Mouse (Mus musculus): ENCODE data around the gene Lrrc31.
"Not testable (repeated sequence)": the region's sequence is repeated elsewhere in the genome, so short reads cannot be mapped to it uniquely, and the experiment has no call there.

Lrrc31 gene

DNA sequence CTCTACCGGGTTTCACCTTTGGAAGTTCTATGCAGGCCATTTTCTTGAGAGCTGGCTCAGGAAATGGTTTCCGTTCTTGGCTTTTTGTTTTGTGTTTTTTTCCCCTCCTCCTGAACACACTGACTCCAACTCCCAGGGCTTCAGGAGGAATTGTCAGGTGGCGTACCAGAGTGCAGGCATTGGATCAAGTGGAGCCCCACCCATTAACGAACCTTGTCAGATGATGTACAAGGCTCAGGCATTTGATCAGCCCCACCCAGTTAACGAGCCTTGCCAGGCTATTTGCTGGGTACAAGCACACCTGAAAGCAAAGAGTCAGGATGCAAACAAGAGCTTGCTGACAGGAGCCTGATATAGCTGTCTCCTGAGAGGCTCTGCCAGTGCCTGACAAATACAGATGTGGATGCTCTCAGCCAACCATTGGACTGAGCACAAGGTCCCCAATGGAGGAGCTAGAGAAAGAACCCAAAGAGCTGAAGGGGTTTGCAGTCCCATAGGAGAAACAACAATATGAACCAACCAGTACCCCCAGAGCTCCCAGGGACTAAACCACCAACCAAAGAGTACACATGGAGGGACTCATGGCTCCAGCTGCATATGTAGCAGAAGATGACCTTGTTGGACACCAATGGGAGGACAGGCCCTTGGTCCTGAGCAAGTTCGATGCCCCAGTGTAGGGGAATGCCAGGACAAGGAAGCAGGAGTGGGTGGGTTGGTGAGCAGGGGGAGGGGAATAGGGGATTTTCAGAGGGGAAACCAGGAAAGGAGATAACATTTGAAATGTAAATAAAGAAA lies at the start of gene Lrrc31:
Gene Lrrc31, minus strand, starts transcription at position 133 of the 795 bp plus-strand sequence.
- DNase-seq = not testable (repeated sequence)

DNA sequence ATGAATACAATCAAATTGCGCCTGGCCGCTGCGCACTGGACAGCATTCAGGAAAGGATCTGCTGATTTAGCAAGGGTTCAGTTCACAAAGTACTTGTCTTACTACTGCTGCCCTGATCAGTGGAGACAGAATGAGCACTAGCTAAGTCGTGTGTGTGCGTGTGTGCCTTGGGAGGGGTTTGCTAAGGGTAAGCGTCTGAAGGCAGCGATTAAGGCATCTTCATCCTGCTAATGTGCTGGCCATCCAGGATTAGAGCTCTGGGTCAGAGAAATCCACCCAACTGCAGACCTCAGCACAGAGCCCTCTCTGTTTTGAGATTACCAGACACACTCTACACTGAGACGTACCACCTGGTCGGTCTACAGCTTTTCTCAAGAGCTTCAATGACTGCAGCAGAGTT lies 48.7 kb upstream of the Lrrc31 start:
- DNase-seq = no peak

DNA sequence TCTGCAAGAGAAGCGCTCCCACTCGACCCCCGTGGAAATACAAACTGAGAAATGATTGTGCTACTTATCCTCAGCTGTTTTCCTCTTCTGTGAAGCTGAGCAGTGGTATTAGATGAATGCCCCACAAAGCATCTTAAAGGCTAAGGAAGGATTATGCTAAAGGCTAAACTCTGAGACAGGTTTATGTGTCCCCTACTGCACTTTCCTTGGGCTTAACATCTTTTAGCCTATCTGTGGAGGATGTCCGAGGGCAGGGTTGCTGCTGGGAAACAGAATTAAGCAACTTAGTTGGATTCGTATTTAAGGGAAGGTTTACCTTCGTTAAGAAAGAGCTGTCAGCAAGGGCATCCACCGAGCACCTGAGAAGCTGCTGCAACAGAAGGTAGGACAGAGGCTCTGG lies 46.4 kb upstream of the Lrrc31 start, which contains the start of gene Samd7:
Gene Samd7, plus strand, starts transcription at position 288 of the 400 bp plus-strand sequence.
- no peak for DNase-seq

GRCm38 (mm10) chr3:30742891-30743290 lies 43.2 kb upstream of the Lrrc31 start:
- DNase-seq = no peak

- peak; percentile 84 to 87 for DNase-seq
These were observed 41.7 kb upstream of the Lrrc31 start for GRCm38 (mm10) chr3:30741306-30741705.

DNA sequence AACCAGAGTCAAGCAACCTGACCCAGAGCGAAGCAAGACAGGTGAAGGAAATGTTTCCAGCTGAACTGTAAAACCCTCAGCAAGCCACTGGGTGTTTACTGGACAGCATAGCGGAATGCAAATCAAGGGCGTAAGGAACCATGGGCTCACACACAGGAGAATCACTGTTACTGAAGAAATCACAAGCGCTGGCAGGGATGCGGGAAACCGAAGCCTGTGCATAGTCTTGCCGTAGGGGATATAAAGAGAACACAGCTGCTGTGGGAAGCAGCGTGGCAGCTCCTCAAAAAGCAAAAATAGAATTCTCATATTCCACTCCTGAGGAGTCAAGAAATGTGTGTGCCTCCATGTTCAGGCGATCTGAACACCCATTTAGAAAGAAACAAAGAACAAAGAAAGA lies 37.2 kb upstream of the Lrrc31 start:
- DNase-seq = peak; percentile 24 to 25

GRCm38 (mm10) chr3:30729046-30729445 lies 29.4 kb upstream of the Lrrc31 start:
- no peak for DNase-seq

- no peak for DNase-seq
These were observed 27.6 kb upstream of the Lrrc31 start for GRCm38 (mm10) chr3:30727209-30727608.

DNA sequence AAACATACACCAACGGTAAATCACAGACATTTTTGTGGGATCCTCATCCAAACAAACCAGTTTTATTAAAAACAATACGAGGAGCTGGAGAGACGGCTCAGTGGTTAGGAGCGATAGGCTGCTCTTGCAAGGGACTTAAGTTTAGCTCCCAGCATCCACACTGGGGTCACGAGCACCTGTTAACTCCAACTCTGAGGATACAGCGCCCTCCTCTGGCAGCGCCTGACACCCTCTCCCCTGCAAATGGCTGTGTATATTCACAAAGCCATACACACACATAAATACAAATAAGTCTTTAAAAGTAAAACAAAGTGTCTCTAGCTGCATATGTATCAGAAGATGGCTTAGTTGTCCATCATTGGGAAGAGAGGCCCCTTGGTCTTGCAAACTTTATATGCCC lies 25.9 kb upstream of the Lrrc31 start:
- DNase-seq = peak in 1 of 2 experiments; percentile 25

- DNase-seq = no peak
These were observed 25.3 kb upstream of the Lrrc31 start for GRCm38 (mm10) chr3:30724848-30725465.

GRCm38 (mm10) chr3:30724105-30724824 lies 24.6 kb upstream of the Lrrc31 start:
- DNase-seq = no peak

DNA sequence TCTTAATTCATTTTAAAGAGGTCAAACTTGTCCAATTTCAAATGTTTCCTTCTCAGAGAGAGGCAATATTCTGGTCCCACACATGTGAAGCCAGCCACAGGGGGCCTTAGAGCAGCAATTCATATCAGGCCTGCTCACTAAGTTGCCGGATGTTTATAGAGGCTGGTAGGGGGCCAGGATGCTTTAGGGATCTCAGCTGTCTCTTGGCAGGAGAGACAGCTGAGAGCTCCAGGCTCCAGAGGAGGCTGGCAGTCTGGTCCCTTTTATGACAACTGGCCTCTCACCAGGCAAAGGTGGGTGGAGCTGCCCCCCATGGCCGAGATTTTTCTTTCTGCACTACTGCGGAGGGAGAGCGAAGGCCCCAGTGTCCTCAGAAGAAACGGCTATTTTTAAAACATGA lies 23.5 kb upstream of the Lrrc31 start:
- peak in 1 of 2 experiments; percentile 14 for DNase-seq

GRCm38 (mm10) chr3:30722461-30722860 lies 22.8 kb upstream of the Lrrc31 start:
- no peak for DNase-seq

DNA sequence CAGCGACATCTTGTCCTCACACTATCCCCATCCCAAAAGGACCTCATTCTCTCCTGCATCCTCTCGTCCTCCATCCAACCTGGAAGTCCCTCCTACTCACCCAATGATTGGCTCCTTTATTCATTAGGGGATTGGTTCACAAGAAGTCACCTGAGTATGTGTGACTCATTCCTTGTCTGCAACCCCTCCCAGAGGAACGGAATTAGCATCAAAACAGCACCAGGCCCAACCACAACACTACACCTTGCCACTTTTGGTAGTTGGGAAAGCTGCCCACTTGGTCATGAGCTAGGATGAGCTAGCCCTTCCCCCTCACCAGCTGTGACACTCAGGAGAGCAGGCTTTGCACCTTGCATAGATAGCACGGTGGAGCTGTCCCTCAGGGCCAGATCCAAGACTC lies 22.4 kb upstream of the Lrrc31 start:
- DNase-seq = no peak

GRCm38 (mm10) chr3:30718649-30719048 lies 19.0 kb upstream of the Lrrc31 start:
- DNase-seq = no peak

DNA sequence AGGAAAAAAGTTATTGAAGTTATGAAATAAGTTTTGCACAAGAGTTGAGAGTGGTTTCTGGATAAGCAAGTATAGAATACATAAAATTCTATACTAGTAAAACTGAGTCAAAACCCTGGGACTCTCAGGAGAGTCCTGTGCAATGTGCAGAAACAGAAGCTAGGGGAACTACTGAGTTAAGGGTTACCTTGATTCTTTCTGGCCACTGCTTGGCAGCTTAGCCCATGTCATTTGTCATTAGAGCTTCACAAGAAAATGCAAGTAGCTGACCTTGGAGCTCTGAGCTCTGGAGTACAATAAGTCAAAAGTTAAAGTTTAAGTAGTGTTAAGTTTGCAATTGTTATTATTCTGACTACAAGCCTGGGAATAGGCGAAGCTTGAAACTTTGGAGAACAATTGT lies 13.7 kb upstream of the Lrrc31 start:
- no peak for DNase-seq

GRCm38 (mm10) chr3:30710191-30710590 lies 10.5 kb upstream of the Lrrc31 start:
- no peak for DNase-seq

DNA sequence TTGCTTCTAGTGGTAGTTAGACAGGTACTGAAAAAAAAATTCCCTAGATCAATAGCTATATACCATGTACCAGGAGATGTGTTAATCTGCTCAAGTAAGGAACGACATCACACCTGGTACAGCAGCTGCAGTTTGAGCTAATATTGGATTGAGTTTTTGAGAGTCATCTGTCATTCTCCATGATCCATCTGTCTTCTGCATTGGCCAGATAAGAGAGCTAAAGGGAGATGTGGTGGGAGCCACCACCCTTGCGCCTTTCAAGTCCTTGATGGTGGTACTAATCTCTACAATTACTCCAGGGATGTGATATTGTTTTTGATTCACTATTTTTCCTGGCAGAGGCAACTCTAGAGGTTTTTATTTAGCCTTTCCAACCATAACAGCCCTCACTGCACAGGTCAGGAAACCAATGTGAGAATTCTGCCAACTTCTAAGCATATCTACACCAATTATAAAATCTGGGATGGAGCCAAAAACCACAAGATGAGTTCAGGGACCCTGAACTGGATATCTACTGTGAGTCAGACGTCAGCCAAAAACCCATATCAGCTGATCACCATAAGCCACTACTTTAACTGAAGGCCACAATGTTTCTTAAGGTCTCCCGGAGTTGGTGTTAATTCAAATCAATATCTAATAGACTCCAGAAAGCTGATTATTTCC lies 7.1 kb upstream of the Lrrc31 start:
- DNase-seq = no peak

DNA sequence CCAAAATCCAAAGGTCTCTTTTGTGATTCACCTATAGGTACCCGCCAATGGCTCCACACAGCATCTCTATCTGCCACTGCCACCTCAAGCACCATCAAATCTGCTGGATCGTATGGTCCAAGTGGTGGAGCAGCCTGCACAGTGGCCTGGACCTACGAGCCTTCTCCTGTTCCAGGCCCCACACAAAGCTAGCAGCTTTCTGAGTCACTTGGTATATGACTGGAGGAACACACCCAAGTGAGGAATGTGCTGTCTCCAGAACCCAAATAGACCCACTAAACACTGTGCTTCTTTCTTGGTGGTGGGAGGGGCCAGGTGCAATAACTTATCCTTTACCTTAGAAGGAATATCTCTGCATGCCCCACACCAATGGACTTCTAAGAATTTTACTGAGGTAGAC lies 6.3 kb upstream of the Lrrc31 start:
- DNase-seq = no peak

DNA sequence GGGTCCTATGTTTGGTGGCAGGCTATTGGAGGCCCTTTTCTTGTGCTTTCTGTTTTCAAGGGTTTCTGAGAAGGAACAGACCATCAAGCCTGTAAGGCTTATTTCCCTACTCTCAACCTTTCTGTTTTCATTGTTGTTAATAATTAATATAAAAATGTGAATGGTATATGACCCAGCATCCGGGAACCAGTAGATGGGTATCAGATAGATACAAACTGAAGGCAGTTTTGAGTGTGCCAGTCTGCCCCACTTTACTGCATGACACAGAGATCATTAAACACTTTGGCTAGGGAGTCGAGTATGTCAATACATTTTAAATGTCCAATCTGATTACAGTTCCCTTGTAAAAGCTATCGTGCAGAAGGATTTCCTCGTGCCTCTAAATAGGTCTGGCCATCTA lies 1.8 kb downstream of the Lrrc31 start:
- DNase-seq = no peak

DNA sequence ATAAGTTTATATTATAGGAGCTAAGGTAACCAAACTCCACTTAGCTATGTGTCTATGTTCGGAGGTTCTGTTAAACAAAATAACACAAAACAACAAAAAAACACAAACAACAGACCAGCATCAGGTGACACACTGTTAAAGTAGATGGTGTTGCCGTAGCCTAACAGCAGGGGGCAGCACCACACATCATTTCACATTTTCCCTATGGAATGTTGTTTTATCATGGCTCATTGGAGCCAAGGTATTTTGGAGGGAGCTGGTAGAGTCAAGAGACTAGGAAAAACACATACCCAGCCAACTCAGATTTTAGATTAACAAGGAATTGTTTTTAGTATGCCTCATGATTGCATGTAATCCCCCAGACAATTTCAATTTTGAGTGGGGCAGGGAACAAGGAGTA lies 3.3 kb downstream of the Lrrc31 start:
- peak; percentile 75 to 80 for DNase-seq

DNA sequence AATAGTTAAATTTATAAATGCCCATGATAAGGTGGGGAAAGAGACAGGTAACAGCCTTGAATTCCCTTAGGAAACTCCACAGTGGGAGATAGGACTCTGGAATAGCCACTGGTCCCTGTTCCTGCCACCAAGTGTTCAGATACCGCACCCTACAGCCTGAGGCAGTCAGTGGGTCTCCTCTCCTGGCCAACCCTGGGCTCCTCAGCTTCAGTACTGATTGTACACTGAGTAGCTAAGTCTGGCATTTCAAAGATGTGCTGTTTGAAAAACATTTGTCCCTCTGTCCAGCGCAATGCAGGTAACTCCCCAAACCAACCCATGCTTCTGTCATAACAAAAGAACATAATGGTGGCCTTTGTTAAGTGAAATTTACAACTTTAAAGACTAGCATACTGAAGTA lies 4.0 kb downstream of the Lrrc31 start:
- no peak for DNase-seq

- DNase-seq = no peak
These were observed 8.7 kb downstream of the Lrrc31 start for GRCm38 (mm10) chr3:30690976-30691375.

Measured in cerebellum, postnatal 14 days (tissue).